Mouse (Mus musculus) layer of hippocampus, adult 2 months (tissue): ENCODE measurements at regions not wholly inside any gene's neighbourhood (a gene's known extent, or its start where the extent isn't known, plus 50 kb on each side); places are given as distances from the start of the nearest gene placed in this dataset.

Source experiments
- DNase-seq, 2 experiments: peaks; one replicate each; pipeline ENCODE4 v3.0.0; 2022; ENCODE audit warnings: low spot score in 2 of 2
- H3K27ac ChIP-seq: fragments of 200-600 bp; 2 replicates; pipeline ENCODE4 v1.8.1; 2022
- H3K4me3 ChIP-seq: fragments of 200-600 bp; 2 replicates; pipeline ENCODE4 v1.8.1; 2022; ENCODE audit warnings: mild to moderate bottlenecking
- CTCF ChIP-seq: fragments of 200-600 bp; conservative IDR thresholded peaks from 2 replicates; pipeline ENCODE4 v1.8.1; 2022; ENCODE audit warnings: antibody characterized with exemption, mild to moderate bottlenecking, moderate library complexity

- DNase-seq = no peak
- TF ChIP-seq CTCF = no peak
- no peak overlapping the region for H3K27ac ChIP-seq
- H3K4me3 ChIP-seq = no peak overlapping the region
These were observed 219.7 kb downstream of the Zbbx start for GRCm38 (mm10) chr3:74945137-74945536.

GRCm38 (mm10) chr3:74921210-74921609, 243.6 kb downstream of the Zbbx start:
- Histone ChIP-seq H3K4me3 (no peak overlapping the region), H3K27ac (no peak overlapping the region)
- TF ChIP-seq CTCF = peak; percentile 60
- DNase-seq = peak in 1 of 2 experiments; percentile 8

GRCm38 (mm10) chr3:74920512-74921178, 244.2 kb downstream of the Zbbx start:
- TF ChIP-seq CTCF = no peak
- Histone ChIP-seq H3K4me3 (no peak overlapping the region), H3K27ac (no peak overlapping the region)
- no peak for DNase-seq

- Histone ChIP-seq H3K4me3 (no peak overlapping the region), H3K27ac (no peak overlapping the region)
- DNase-seq = no peak
- TF ChIP-seq CTCF = no peak
These were observed 260.7 kb downstream of the Zbbx start for GRCm38 (mm10) chr3:74904177-74904576.
